15 mouse cellular contexts compared by ENCODE assay signal in genomic region chr13:72849841-72850240, GRCm38 (mm10).
"Had no signal": no experiment of that assay in that cellular context is flagged by ENCODE, and none has a peak within 500 bp of the region (broad histone marks: within the 10 kb centered on the region; RNA-seq: fewer than 3 reads in every experiment).

No protein-coding gene starts in this region.

- H3K27me3 ChIP-seq: megakaryocyte, embryonic 14.5 days; midbrain, embryonic 13.5 days; neural tube, embryonic 12.5 days; stomach, embryonic 15.5 days had no signal

- DNase-seq: lung, adult 18-20 months; lung, embryonic 14.5 days; lung, postnatal 10 days; right cerebral cortex, postnatal 14 days; thymus, adult 2 months; thymus, postnatal 25 days; thymus, postnatal 4 days had no signal

- H3K27ac ChIP-seq: liver, embryonic 14.5 days; macrophage; midbrain, embryonic 13.5 days; neural tube, embryonic 12.5 days; stomach, embryonic 15.5 days; stomach, postnatal 0 days had no signal

- ATAC-seq: midbrain, embryonic 13.5 days had no signal

- H3K4me2 ChIP-seq: lung, embryonic 14.5 days; midbrain, embryonic 11.5 days; midbrain, embryonic 13.5 days; neural tube, embryonic 12.5 days; stomach, embryonic 15.5 days had no signal

- H3K9me3 ChIP-seq: midbrain, embryonic 13.5 days; neural tube, embryonic 12.5 days; stomach, embryonic 15.5 days had no signal

- H3K4me1 ChIP-seq: megakaryocyte, embryonic 14.5 days; neural tube, embryonic 12.5 days; stomach, embryonic 15.5 days had no signal

- H3K9ac ChIP-seq: liver, embryonic 14.5 days; lung, embryonic 14.5 days; midbrain, embryonic 13.5 days; neural tube, embryonic 12.5 days; stomach, embryonic 15.5 days had no signal

- H3K4me3 ChIP-seq: megakaryocyte, embryonic 14.5 days; midbrain, embryonic 13.5 days; neural tube, embryonic 12.5 days; stomach, embryonic 15.5 days had no signal

- H3K36me3 ChIP-seq: midbrain, embryonic 13.5 days; neural tube, embryonic 12.5 days; stomach, embryonic 15.5 days had no signal
